Mouse (Mus musculus) megakaryocyte progenitor cell, adult 5-6 weeks (primary cell): ENCODE measurements around the gene Auts2. TPM values are rescaled to one million over a fixed set of nuclear protein-coding genes. Genes with fewer than 3 reads are reported as not detected.

Experiments
- ATAC-seq: replicated peaks from 2 replicates; pipeline ENCODE4 v1.8.0; 2016; ENCODE audit warnings: mild to moderate bottlenecking, moderate TSS enrichment, inconsistent platforms; ENCODE audit not compliant: poor library complexity
- total RNA-seq, 2 experiments: library from RNA; stranded (forward) in 1 of 2; stranded (reverse) in 1 of 2; fragments of 157-497, 149-512 nt in 1 of 2; fragments of 200-1000 nt in 1 of 2; gene quantifications; 2 replicates each; pipeline versions ENCODE4 v1.2.3 to v1.2.4; 2015 to 2017

Auts2 gene
- total RNA-seq, 2 experiments from 2014 or later = 3.9 to 15.0 TPM

GRCm38 (mm10) chr5:132329171-132329936, 213.8 kb downstream of the Auts2 start:
- ATAC-seq = peak; percentile 31; the same call in 1 of the 2 replicates

GRCm38 (mm10) chr5:132324246-132324883, 218.8 kb downstream of the Auts2 start:
- ATAC-seq = no peak

DNA sequence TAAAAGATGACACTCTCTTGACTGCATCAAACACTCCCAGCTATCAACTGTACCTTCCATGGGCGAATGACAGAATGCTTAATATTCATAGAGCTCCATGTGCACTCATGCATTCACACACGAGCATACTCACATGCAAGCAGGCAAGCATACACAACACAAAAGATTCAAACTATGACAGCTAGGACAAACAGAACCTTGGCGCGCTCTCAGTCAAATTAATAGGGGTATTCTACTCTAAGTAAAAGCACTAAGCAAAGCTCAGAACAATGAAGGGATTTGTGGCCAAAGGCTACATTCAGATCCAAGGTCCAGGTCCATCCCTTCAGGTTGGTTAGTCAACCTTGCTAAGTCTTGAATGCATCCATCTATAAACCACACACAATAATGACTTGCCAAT, 219.5 kb downstream of the Auts2 start:
- no peak for ATAC-seq

DNA sequence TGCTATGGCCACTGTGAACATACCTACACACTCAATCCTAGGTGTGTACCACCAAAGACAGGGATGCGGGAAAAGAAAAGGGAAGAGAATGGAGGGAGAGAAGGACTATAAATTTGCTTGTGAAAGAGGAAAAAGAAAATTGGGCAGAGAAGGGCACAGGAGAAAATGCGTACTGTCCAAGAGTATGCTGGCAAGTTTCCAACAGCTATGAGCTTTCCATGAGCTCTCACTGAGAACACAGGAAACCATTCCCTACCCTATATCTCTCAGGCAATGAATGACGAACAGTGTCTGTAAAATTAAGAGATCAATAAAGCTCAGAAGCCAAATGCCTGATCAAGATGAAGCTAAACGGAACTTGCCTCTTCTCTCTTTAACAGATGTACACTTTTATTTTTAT, 220.2 kb downstream of the Auts2 start:
- ATAC-seq = no peak

GRCm38 (mm10) chr5:132318026-132318765, 224.9 kb downstream of the Auts2 start:
- ATAC-seq = no peak

DNA sequence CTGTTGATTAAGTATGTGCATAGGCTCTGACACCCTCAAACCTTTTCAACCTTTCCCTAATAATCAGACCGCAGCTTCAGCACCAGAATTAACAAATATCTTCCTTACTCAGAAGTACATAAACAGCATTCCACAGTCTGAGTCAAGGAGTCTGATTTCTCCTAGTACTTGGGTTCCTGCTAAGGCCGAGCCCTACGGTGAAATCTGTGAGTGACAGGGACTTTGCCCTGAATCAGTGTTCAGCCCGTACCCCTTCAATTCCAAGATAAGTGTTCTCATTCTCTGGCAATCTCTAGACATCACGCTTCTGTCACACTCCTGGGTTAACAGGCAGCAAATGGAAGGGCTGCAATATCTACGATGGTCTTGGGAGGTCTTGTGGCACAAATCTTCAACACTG, 226.2 kb downstream of the Auts2 start:
- no peak for ATAC-seq

- ATAC-seq = no peak
Observed at GRCm38 (mm10) chr5:132314300-132314699, 228.8 kb downstream of the Auts2 start.

DNA sequence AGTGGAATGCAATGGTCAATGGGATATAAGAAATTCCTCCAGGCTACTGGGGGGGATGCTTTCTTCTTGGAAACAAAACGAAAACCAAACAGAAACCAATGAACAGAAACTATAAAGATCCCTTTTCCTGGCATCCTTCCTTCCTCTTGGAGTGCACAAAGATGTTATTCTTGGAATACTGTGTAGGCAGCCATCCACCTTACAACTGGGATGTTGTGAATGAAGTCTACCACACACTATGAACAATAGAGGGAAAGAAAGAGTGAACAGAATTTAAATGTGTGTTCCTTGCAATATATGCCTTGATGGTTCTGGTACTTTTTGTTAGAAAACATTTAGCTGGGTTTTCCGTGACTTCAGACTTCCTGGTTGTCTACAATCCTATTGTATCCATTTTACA, 236.1 kb downstream of the Auts2 start:
- ATAC-seq = no peak

- ATAC-seq = no peak
Observed at GRCm38 (mm10) chr5:132305354-132305934, 237.7 kb downstream of the Auts2 start.

GRCm38 (mm10) chr5:132302778-132303177, 240.4 kb downstream of the Auts2 start:
- peak; percentile 33; the same call in 1 of the 2 replicates for ATAC-seq

- ATAC-seq = peak; percentile 61
Observed at GRCm38 (mm10) chr5:132300794-132301193, 242.3 kb downstream of the Auts2 start.

DNA sequence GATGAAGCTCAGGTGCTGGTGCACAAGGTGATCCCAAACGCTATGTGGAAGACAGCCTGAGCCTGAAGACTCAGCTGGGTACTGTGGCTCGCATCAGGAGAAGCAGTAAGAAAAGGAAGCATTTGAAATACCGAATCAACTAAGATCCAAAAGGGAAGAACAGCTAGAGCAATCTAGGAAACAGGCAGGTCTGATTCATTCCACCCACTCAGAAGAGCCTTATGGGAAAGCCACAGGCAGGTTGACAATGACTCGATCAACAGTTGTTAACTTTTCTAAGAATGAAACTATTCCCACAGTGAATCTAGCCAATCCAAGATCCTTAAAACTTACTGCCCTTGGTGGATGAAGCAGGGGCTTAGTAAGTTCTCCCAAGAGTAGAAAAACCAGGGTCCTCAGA, 243.4 kb downstream of the Auts2 start:
- ATAC-seq = no peak

GRCm38 (mm10) chr5:132298996-132299395, 244.1 kb downstream of the Auts2 start:
- no peak for ATAC-seq

DNA sequence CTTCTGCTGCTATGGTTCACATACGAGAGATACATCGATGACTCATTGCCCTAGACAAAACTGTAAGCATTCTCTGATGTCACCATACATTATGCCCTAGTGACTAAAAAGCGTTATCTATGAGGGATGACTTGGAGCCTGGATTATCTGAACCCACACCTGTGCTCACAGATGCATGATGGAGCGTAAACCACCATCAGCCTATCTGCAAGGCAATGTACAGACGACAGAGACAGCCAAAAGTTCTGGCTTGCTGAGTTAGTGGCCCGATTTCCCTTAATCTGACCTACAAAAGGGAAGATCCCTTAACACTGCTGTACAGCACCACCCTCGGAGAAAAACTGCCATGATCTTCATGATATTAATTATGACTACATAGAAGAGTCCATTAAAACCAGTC, 245.8 kb downstream of the Auts2 start:
- ATAC-seq = peak; percentile 81

DNA sequence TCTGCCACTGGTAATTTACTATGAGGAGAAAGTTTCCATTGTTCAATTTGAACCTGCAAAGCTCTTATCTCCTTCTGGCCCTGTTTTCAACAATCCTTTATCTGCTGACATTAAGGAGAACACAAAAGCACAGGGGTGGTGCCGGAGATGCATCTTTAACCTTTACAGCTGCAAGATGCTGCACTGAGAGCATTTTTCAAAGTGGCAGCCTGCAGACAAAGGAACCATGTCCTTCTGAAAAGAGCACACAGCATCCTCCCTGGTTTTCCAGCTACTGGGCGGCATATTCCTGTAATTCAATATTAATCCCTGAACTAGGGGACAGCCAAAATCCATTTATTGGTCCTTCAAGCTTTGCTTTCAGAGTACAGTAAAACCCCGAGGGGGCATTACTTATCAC, 248.7 kb downstream of the Auts2 start:
- no peak for ATAC-seq

- ATAC-seq = no peak
Observed at GRCm38 (mm10) chr5:132292932-132293331, 250.2 kb downstream of the Auts2 start.

DNA sequence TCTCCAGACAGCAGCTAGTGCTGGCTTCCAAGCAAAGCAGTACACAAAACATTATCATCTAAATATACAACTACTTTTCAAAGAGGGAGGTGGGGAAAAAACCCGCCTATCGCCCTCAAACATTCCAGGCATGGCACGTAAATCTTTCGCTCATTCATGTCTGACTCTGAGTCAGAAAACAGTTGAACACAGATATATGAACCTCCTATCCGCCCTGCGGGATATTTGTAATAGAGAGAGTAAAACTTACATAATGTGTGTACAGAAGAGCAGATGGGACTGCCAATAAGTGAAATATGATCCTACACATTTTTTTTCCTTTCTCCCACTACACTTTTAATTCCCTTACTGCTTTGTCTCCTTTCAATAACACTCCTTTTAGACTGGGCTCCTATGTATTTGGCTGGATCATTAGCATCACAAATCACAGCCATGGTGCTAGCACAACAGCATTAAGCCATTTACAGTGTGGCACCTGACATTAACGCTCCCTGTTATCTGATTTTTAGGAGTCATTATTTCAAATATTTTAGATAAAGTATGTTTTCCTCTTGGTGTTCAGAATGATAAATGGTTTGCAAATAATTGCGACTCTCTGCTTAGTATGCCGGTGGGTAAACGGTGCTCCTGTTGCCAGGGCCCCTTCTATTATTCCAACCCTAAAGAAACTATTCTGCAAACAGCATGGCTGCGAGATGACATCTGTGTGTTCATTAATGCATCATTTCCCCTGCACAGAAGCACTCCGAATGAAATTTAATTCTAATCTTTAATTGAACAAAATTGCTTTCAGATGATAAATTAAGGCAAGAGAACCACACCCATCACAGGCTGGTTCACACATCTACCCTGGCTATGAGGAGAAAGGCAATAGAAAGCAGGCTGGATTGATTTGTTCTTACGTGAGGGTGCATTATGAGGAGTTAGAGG, 252.3 kb downstream of the Auts2 start:
- ATAC-seq = no peak

DNA sequence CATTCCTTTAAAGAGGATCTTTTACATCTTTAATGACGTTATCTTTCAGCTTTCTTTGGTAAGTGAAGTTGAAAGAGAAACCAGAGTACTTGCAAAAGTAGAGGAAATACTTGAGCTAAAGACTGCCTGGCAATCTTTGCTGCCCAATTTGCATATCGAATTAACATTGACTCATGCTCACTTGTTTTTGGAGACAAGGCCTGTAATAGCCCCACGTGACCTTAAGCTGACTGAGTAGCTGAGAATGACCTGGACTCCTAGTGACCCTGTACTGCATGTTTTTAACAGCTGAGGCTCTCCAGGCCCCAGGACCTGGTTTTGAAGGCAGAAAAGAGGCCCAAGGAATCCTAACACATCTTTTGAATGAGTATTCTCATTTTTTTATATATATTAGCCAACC, 259.4 kb downstream of the Auts2 start:
- no peak for ATAC-seq

DNA sequence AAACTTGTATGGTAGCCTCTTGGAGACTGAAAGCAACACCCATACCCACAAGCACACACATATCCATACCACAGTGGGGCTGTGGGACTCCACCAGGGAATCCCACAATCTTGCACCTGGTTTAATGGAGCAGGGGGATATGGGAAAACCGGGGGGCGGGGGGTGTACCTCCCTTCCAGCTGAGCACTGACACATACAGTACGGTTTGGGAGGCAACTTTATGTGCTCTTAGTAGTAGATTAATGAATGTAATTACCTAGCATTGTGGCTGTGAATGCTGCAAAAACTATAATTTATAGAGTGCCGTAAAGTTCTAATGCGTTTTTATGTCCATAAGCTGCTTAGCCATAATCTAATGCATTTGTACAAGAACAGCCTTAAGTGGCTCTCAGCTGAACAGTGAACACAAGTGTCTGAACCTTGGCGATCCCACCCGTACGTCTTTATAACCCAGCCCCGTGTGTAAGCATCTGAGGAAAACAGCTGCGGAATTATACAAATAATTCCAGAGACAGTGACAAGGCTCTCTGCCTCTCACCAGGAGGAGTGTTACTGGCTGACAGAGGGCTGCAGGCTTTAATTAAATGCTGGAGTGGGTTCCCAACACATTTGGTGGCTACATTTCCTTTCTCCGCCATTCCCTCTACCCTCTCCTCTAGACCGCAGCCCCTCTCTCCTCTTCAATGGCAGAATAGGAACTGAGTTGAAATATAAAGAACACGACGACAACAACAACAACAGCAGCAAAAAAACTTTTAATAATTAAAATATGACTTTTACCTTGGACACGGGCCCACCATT, 268.8 kb downstream of the Auts2 start:
- ATAC-seq = no peak

- ATAC-seq = no peak
Observed at GRCm38 (mm10) chr5:132272132-132272531, 271.0 kb downstream of the Auts2 start.
